Mouse (Mus musculus) spleen, adult 12 weeks (tissue): ENCODE results near the gene Shd.
"Not testable (repeated sequence)": the region's sequence is repeated elsewhere in the genome, so short reads cannot be mapped to it uniquely, and the experiment has no call there.

ENCODE experiments used
- DNase-seq: peaks from one replicate; pipeline ENCODE4 v3.0.0; 2022; ENCODE audit warnings: low spot score

The Shd gene

DNA sequence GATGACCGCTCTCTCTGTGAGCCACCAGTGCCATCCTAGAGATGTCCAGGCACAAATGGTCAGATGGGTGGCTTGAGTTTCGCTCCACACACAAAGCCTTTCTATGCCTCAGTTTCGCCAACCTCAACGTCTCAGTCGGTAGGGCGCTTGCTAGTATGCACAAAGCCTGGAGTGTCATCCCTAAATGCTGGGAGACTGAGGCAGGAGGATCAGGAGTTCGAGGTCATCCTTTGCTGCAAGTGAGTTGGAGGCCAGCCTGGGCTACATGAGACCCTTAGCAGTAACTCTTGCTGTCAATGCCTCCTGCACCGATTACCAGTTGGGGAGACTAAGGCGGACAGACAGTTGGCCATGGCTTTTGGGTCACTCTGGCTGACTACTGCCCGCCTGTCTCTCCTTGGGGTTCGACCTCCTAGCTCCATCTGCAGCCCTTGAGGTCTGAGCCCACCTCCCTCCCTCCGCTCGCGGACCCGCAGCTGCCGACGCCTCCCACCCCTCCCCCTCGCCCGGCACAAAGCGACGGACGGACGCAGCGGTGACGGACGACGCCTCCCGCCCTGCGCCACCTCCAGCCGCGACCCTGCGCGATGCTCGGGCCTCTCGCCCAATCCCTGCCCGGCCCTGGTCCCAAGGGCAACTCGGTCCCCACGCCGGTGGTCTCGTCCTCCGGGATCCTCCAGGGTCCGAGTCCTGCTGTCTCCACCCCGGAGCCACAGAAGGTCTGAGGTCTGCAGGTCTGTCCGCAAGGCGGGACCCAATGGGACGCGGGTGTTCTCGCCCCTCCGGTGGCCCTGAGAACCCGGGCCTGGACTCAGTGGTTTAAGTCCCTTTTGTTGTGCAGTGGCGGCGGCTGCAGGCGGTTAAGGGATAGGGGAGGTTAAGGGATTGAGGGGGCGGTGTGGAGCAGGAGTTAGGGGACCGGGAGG, at the start of gene Shd:
TSS of gene Shd (plus strand) at position 502 of the 926 bp plus-strand sequence.
- DNase-seq: no peak

DNA sequence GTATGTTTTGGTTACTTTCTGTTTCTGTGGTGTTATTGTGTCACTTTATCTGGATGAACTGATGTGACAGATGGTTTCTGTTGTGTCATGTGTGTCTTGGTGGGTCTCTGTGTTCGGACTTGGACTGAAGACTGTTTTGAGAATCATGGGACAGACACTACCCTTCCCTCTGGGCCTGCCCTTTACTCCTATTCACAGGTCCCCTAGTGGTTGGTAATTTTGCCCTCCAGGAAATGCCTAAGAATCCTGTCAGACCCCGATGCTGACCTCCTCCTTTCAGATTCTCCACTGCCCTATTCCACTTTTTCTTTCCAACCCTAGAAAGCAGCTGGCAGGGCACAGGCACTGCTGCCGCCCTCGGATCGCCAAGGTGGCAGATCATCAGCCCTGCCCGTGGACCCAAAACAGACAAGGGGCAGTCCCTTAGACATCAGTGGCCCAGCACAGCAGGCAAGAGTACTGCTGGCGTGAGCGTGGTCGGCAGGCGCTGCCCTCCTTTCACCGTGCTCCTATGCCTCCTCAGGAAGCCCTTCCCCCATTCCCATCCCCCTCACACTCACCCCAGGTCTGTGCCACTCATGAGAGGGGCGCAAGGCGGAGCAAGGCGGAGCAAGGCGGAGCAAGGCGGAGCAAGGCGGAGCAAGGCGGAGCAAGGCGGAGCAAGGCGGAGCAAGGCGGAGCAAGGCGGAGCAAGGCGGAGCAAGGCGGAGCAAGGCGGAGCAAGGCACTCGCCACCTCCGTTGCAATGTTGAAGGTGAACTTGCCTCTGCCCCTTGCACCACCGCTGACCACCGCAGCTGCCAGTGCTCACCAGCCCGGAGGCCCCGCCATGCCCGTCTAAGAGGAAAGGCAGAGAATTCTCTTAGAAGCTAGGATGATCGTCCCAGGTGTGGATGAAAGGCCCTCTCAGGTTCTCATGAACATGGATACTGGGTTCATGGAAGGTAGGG, 38.4 kb upstream of the Shd start:
- peak; percentile 74 for DNase-seq

DNA sequence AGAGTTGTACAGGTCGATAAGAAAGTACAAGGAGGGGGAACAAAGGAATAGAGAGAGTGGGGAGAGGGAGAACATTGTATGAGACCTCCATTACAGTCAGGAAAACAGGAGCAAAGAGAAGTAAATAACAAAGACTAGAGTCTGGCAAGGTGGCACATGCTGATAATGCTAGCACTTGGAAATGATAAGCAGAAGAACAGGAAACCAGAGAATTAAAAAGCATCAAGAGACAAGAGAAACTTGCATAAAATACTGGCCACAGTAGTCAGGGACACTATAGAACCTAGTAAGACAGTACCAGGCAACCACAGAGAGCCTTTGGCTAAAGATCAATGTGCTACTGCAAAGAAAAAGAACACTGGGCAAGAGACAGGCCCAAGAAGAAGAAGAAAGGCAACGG, 37.6 kb upstream of the Shd start:
- DNase-seq: no peak

DNA sequence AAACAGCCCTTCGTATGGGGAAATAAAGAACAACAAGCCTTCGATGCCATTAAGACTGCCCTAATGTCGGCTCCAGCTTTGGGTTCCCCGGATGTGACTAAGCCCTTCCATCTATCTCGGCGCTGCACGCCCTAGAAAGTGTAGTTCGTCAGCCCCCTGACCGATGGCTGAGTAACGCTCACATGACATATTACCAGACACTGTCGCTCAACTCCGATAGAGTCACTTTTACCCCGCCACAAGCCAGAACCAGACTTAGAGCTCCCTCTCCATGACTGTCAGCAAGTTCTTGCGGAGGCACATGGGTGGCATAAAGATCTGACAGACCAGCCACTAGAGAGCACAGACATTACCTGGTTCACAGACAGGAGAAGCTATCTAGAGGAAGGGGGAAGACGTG, 37.1 kb upstream of the Shd start:
- no peak for DNase-seq

GRCm38 (mm10) chr17:55944387-55944865, 25.8 kb upstream of the Shd start:
- not testable (repeated sequence) for DNase-seq

GRCm38 (mm10) chr17:55944866-55945682, 25.2 kb upstream of the Shd start:
- DNase-seq: peak; percentile 72

- no peak for DNase-seq
Measured at GRCm38 (mm10) chr17:55945696-55946095, 24.6 kb upstream of the Shd start.

GRCm38 (mm10) chr17:55948647-55949046, 21.6 kb upstream of the Shd start:
- no peak for DNase-seq

GRCm38 (mm10) chr17:55949400-55949799, 20.9 kb upstream of the Shd start, which contains the start of gene Zfp119b:
Gene Zfp119b (minus strand): TSS chr17:55949500.
- DNase-seq: no peak

DNA sequence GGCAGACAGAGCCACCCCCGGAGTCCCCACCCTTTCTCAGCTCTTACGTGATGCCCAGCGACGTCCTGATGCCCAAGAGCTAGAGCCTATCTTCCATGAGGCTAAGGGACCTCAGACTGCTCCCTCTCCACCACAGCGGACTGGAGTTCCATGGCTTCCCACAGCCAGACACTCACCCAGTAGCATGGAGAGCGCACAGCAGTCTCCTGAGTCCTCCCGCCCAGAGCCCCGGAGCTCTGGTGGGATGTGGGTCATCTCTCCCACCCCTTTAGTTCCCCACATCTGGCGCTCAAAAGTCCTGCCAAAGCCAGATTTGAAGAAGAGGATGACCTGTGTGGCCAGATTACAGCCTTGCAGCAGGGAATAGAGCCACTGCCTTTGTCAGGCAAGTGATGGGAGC, 19.7 kb upstream of the Shd start:
- DNase-seq: no peak

- DNase-seq: no peak
Measured at GRCm38 (mm10) chr17:55952041-55952440, 18.2 kb upstream of the Shd start.

- no peak for DNase-seq
Measured at GRCm38 (mm10) chr17:55952447-55953027, 17.7 kb upstream of the Shd start, which contains the start of gene Ebi3. Gene Ebi3 (plus strand): TSS chr17:55952640.

DNA sequence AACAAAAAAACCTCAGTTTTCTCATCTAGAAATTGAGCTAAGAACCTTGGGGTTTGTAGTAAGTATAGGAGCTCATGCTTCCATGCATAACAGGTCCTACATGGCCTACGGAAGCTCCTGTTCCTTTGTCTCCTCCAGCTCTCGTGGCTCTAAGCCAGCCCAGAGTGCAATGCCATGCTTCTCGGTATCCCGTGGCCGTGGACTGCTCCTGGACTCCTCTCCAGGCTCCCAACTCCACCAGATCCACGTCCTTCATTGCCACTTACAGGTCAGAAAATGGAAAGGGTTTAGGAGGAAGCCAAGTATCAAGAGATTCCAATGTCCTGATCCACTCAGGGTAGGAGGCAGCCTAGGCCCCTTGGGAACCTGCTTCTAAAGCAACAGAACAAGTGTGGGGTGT, 16.5 kb upstream of the Shd start:
- no peak for DNase-seq

DNA sequence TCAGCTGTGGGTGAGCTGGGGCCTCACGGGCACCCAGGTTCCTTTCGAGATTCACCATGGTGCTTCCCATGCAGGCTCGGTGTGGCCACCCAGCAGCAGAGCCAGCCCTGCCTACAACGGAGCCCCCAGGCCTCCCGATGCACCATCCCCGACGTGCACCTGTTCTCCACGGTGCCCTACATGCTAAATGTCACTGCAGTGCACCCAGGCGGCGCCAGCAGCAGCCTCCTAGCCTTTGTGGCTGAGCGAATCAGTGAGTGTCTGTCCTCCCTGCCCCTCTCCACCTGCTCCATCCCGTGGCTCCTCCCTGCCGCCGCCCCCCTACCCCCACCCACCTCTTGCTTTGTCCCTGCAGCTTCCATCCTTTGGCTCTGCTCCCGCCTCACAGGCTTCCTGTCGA, 16.0 kb upstream of the Shd start:
- no peak for DNase-seq

- DNase-seq: no peak
Measured at GRCm38 (mm10) chr17:55956129-55956528, 14.1 kb upstream of the Shd start.

- DNase-seq: no peak
Measured at GRCm38 (mm10) chr17:55956591-55956990, 13.7 kb upstream of the Shd start.

DNA sequence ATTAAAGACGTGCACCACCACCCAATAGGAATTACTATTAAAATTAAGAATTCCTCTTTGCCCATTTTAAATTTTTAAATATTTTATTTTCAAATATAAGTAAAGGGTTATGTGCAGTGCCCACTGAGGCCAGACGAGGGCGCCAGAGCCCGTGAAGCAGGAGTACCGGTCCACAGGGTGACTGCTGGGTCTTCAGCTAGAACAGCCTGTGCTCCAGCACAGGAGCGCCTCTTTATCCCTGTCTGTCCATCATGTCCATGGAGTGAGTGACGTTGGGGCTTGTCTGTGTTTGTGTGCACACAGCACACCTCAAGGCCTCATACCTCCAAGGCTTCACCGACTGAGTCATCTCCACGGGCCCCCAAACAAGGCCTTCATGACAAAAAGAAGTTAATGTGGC, 13.1 kb upstream of the Shd start:
- DNase-seq: peak; percentile 68

GRCm38 (mm10) chr17:55957726-55958583, 12.3 kb upstream of the Shd start:
- DNase-seq: no peak

- DNase-seq: no peak
Measured at GRCm38 (mm10) chr17:55958584-55958886, 11.7 kb upstream of the Shd start.
